Comparison of ENCODE assay signal across 10 mouse cellular contexts in genomic region chr4:134786946-134787345, GRCm38 (mm10). TPM values are rescaled to one million over a fixed set of nuclear protein-coding genes. Genes with fewer than 3 reads are reported as not detected.
DNase-seq lines count a peak whose midpoint lies in the region; ATAC-seq lines count a peak whose summit lies in the region.
"Had no signal": no experiment of that assay in that cellular context is flagged by ENCODE, and none has a peak within 500 bp of the region (broad histone marks: within the 10 kb centered on the region; RNA-seq: fewer than 3 reads in every experiment).

No protein-coding gene starts in this region.

- peak; percentile 33 for DNase-seq in embryo, embryonic 11 days
- DNase-seq in embryo, embryonic 10 days (ENCODE audit: low spot score), result no peak
- peak; percentile 92 for DNase-seq in 416B (ENCODE audit: low read depth)
- DNase-seq in ZHBTc4 (ENCODE audit: low read depth, low spot score), result peak; percentile 79
- no peak for DNase-seq in testis, postnatal 14 days (ENCODE audit: low spot score)
- DNase-seq in cerebellum, postnatal 14 days, result no peak
- no peak for DNase-seq in MN1 (ENCODE audit: low spot score)
- DNase-seq: kidney, adult 8-10 months; midbrain, embryonic 14.5 days had no signal

- ATAC-seq in monocyte, adult 5-6 weeks (replicated peaks; ENCODE audit: insufficient number of reproducible peaks, low FRiP score, low TSS enrichment, poor library complexity, severe bottlenecking), result peak; percentile 77

RNA-seq across cellular contexts. Expression of gene Ldlrap1, which starts 19.1 kb away (rescaled TPM):
- total RNA-seq in monocyte, adult 5-6 weeks (2017), result 32.2 to 42.1 TPM (median 33.3 TPM) in 3 replicates

Comparison
In these comparisons a context has a peak if more than half of its experiments do, and no peak if none do; other contexts are left out.
1. DNase-seq: peak in embryo, embryonic 11 days (single experiment), 416B (single experiment) and ZHBTc4 (single experiment); none in embryo, embryonic 10 days (single experiment), testis, postnatal 14 days (single experiment), cerebellum, postnatal 14 days (0 of 2) and MN1 (single experiment).